Mouse (Mus musculus) embryonic facial prominence, embryonic 12.5 days (tissue): ENCODE results near the gene Nat8. TPM values are rescaled to one million over a fixed set of nuclear protein-coding genes. Genes with fewer than 3 reads are reported as not detected.
"Not testable (repeated sequence)": the region's sequence is repeated elsewhere in the genome, so short reads cannot be mapped to it uniquely, and the experiment has no call there.

Experiments used
- ATAC-seq: fragments of 200-750 bp; cut with Nextera tagmentation; 2 replicates; pipeline ENCODE4 v1.8.0; 2017; ENCODE audit not compliant: insufficient number of reproducible peaks, insufficient read depth, low FRiP score, low TSS enrichment
- H3K27ac ChIP-seq: fragments of 300-500 bp; sonication (generic); 2 replicates; pipeline ENCODE4 v1.5.1; 2016; ENCODE audit warnings: mild to moderate bottlenecking
- H3K27me3 ChIP-seq: fragments of 300-500 bp; sonication (generic); 2 replicates; pipeline ENCODE4 v1.6.1; 2016; ENCODE audit warnings: mild to moderate bottlenecking, moderate library complexity
- H3K36me3 ChIP-seq: fragments of 300-500 bp; sonication (generic); 2 replicates; pipeline ENCODE4 v1.6.1; 2016; ENCODE audit warnings: mild to moderate bottlenecking
- H3K4me1 ChIP-seq: fragments of 300-500 bp; sonication (generic); 2 replicates; pipeline ENCODE4 v1.6.1; 2016
- H3K4me2 ChIP-seq: fragments of 300-500 bp; sonication (generic); replicated peaks from 2 replicates; pipeline ENCODE4 v1.6.1; 2016; ENCODE audit warnings: mild to moderate bottlenecking, moderate library complexity
- H3K4me3 ChIP-seq: fragments of 300-500 bp; sonication (generic); 2 replicates; pipeline ENCODE4 v1.5.1; 2016; ENCODE audit warnings: mild to moderate bottlenecking
- H3K9ac ChIP-seq: fragments of 300-500 bp; sonication (generic); 2 replicates; pipeline ENCODE4 v1.6.1; 2016; ENCODE audit warnings: mild to moderate bottlenecking, moderate library complexity
- H3K9me3 ChIP-seq: fragments of 300-500 bp; sonication (generic); 2 replicates; pipeline ENCODE4 v1.6.1; 2016; ENCODE audit warnings: mild to moderate bottlenecking, moderate library complexity
- WGBS: fragments of 180-500 bp; shearing (Covaris S2); methylation state at CpG from one replicate; pipeline ENCODE4 v1.1.7; 2016; 5-methylcytosine and 5-hydroxymethylcytosine counted together
- polyA plus RNA-seq: library from polyadenylated mRNA; unstranded; fragments of >200 nt; fragmentation: Nextera tagmentation; extraction: Ambion mirVana; gene quantifications from 2 replicates; pipeline ENCODE4 v1.2.1, GENCODE M21; 2016

The Nat8 gene
- polyA plus RNA-seq, 1 experiment from 2014 or later, result not detected

GRCm38 (mm10) chr6:85853481-85853880 lies 21.6 kb upstream of the Nat8 start:
- H3K4me1 ChIP-seq, result no peaks in the 10 kb centered on the region
- no peak overlapping the region for H3K4me3 ChIP-seq
- H3K36me3 ChIP-seq, result no peaks in the 10 kb centered on the region
- 76% methylated on average over 3 of the region's 3 CpGs for WGBS
- H3K27ac ChIP-seq, result no peak overlapping the region
- no peak overlapping the region for H3K9ac ChIP-seq
- no peaks in the 10 kb centered on the region for H3K27me3 ChIP-seq
- no peaks in the 10 kb centered on the region for H3K9me3 ChIP-seq
- no peak overlapping the region for H3K4me2 ChIP-seq
- ATAC-seq, result no peak

- 93% methylated on average over 7 of the region's 7 CpGs for WGBS
- H3K4me3 ChIP-seq, result no peak overlapping the region
- no peaks in the 10 kb centered on the region for H3K36me3 ChIP-seq
- H3K9ac ChIP-seq, result no peak overlapping the region
- no peak overlapping the region for H3K27ac ChIP-seq
- H3K4me2 ChIP-seq, result no peak overlapping the region
- no peak for ATAC-seq
- no peaks in the 10 kb centered on the region for H3K4me1 ChIP-seq
- H3K27me3 ChIP-seq, result no peaks in the 10 kb centered on the region
- H3K9me3 ChIP-seq, result no peaks in the 10 kb centered on the region
Observed at GRCm38 (mm10) chr6:85851062-85851773, 19.3 kb upstream of the Nat8 start.

- no peak overlapping the region for H3K27ac ChIP-seq
- 31% methylated on average over 2 of the region's 2 CpGs for WGBS
- no peaks in the 10 kb centered on the region for H3K4me1 ChIP-seq
- no peaks in the 10 kb centered on the region for H3K27me3 ChIP-seq
- no peaks in the 10 kb centered on the region for H3K9me3 ChIP-seq
- no peak overlapping the region for H3K4me2 ChIP-seq
- H3K9ac ChIP-seq, result no peak overlapping the region
- no peak for ATAC-seq
- H3K4me3 ChIP-seq, result no peak overlapping the region
- H3K36me3 ChIP-seq, result no peaks in the 10 kb centered on the region
Observed at GRCm38 (mm10) chr6:85849240-85849639, 17.4 kb upstream of the Nat8 start.

GRCm38 (mm10) chr6:85848140-85848539 lies 16.3 kb upstream of the Nat8 start:
- Histone ChIP-seq H3K27me3 (no peaks in the 10 kb centered on the region), H3K4me1 (no peaks in the 10 kb centered on the region), H3K27ac (no peak overlapping the region), H3K4me2 (no peak overlapping the region), H3K4me3 (no peak overlapping the region), H3K36me3 (no peaks in the 10 kb centered on the region), H3K9me3 (no peaks in the 10 kb centered on the region), H3K9ac (no peak overlapping the region)
- 81% methylated on average over 4 of the region's 4 CpGs for WGBS
- ATAC-seq, result no peak

GRCm38 (mm10) chr6:85846921-85847320 lies 15.0 kb upstream of the Nat8 start:
- H3K4me2 ChIP-seq, result no peak overlapping the region
- H3K36me3 ChIP-seq, result no peaks in the 10 kb centered on the region
- no peaks in the 10 kb centered on the region for H3K27me3 ChIP-seq
- no peak for ATAC-seq
- no peak overlapping the region for H3K9ac ChIP-seq
- H3K4me1 ChIP-seq, result no peaks in the 10 kb centered on the region
- H3K9me3 ChIP-seq, result no peaks in the 10 kb centered on the region
- H3K4me3 ChIP-seq, result no peak overlapping the region
- 53% methylated on average over 1 of the region's 1 CpGs for WGBS
- H3K27ac ChIP-seq, result no peak overlapping the region

- H3K36me3 ChIP-seq, H3K27ac ChIP-seq, H3K4me2 ChIP-seq, H3K4me1 ChIP-seq, H3K9me3 ChIP-seq, H3K27me3 ChIP-seq, H3K4me3 ChIP-seq, ATAC-seq, H3K9ac ChIP-seq: not testable (repeated sequence)
- 78% methylated on average over 25 of the region's 25 CpGs for WGBS
Observed at GRCm38 (mm10) chr6:85843677-85844458, 12.0 kb upstream of the Nat8 start.

GRCm38 (mm10) chr6:85839982-85840381 lies 8.1 kb upstream of the Nat8 start:
- Histone ChIP-seq H3K9ac (no peak overlapping the region), H3K4me2 (no peak overlapping the region), H3K27ac (no peak overlapping the region), H3K27me3 (no peaks in the 10 kb centered on the region), H3K4me1 (no peaks in the 10 kb centered on the region), H3K4me3 (no peak overlapping the region), H3K36me3 (no peaks in the 10 kb centered on the region), H3K9me3 (no peaks in the 10 kb centered on the region)
- no peak for ATAC-seq
- WGBS, result 24% methylated on average over 4 of the region's 4 CpGs

GRCm38 (mm10) chr6:85838674-85839073 lies 6.8 kb upstream of the Nat8 start:
- Histone ChIP-seq H3K27me3 (no peaks in the 10 kb centered on the region), H3K4me1 (no peaks in the 10 kb centered on the region), H3K36me3 (no peaks in the 10 kb centered on the region), H3K9ac (no peak overlapping the region), H3K4me2 (no peak overlapping the region), H3K27ac (no peak overlapping the region), H3K4me3 (no peak overlapping the region), H3K9me3 (no peaks in the 10 kb centered on the region)
- 33% methylated on average over 8 of the region's 8 CpGs for WGBS
- ATAC-seq, result no peak

- not testable (repeated sequence) for H3K4me1 ChIP-seq, H3K9ac ChIP-seq, H3K27ac ChIP-seq, H3K27me3 ChIP-seq, H3K9me3 ChIP-seq, H3K4me3 ChIP-seq, ATAC-seq, H3K36me3 ChIP-seq
- 25% methylated on average over 12 of the region's 12 CpGs for WGBS
- H3K4me2 ChIP-seq, result peak overlapping the region; percentile 21
Observed at GRCm38 (mm10) chr6:85837307-85837706, 5.4 kb upstream of the Nat8 start.

- not testable (repeated sequence) for H3K9ac ChIP-seq, H3K27me3 ChIP-seq, H3K36me3 ChIP-seq, H3K27ac ChIP-seq, H3K4me3 ChIP-seq, H3K4me1 ChIP-seq, H3K9me3 ChIP-seq, H3K4me2 ChIP-seq, ATAC-seq
- 23% methylated on average over 9 of the region's 9 CpGs for WGBS
Observed at GRCm38 (mm10) chr6:85836827-85837226, 4.9 kb upstream of the Nat8 start.

GRCm38 (mm10) chr6:85836098-85836497 lies 4.2 kb upstream of the Nat8 start:
- H3K27me3 ChIP-seq, H3K4me2 ChIP-seq, H3K4me3 ChIP-seq, ATAC-seq, H3K9me3 ChIP-seq, H3K27ac ChIP-seq, H3K4me1 ChIP-seq, H3K9ac ChIP-seq, H3K36me3 ChIP-seq: not testable (repeated sequence)
- 76% methylated on average over 5 of the region's 5 CpGs for WGBS

- 71% methylated on average over 1 of the region's 2 CpGs for WGBS
- H3K4me1 ChIP-seq, ATAC-seq, H3K4me2 ChIP-seq, H3K27me3 ChIP-seq, H3K36me3 ChIP-seq, H3K9ac ChIP-seq, H3K9me3 ChIP-seq, H3K27ac ChIP-seq, H3K4me3 ChIP-seq: not testable (repeated sequence)
Observed at GRCm38 (mm10) chr6:85835104-85835503, 3.2 kb upstream of the Nat8 start.
